Mouse (Mus musculus) hindbrain, embryonic 14.5 days (tissue): ENCODE results near the gene Mtfr1l. TPM values are rescaled to one million over a fixed set of nuclear protein-coding genes. Genes with fewer than 3 reads are reported as not detected.
"Not testable (repeated sequence)": the region's sequence is repeated elsewhere in the genome, so short reads cannot be mapped to it uniquely, and the experiment has no call there.

ENCODE experiments used
- ATAC-seq: fragments of 200-750 bp; cut with Nextera tagmentation; 2 replicates; pipeline ENCODE4 v1.8.0; 2017; ENCODE audit warnings: moderate number of reproducible peaks, mild to moderate bottlenecking, moderate TSS enrichment, moderate library complexity; ENCODE audit not compliant: low FRiP score
- DNase-seq: peaks from one replicate; pipeline ENCODE4 v3.0.0-alpha.2; 2015; ENCODE audit warnings: low spot score
- H3K27ac ChIP-seq: fragments of 300-500 bp; sonication (generic); 2 replicates; pipeline ENCODE4 v1.5.1; 2014; ENCODE audit warnings: mild to moderate bottlenecking, moderate library complexity
- H3K27me3 ChIP-seq: fragments of 300-500 bp; sonication (generic); 2 replicates; pipeline ENCODE4 v1.6.1; 2014; ENCODE audit warnings: mild to moderate bottlenecking, low read length, mixed read lengths; ENCODE audit not compliant: control insufficient read depth, insufficient read depth
- H3K36me3 ChIP-seq: fragments of 300-500 bp; sonication (generic); replicated peaks from 2 replicates; pipeline ENCODE4 v1.6.1; 2014; ENCODE audit not compliant: control insufficient read depth, insufficient read depth
- H3K4me1 ChIP-seq: fragments of 300-500 bp; sonication (generic); replicated peaks from 2 replicates; pipeline ENCODE4 v1.6.1; 2014; ENCODE audit warnings: antibody characterized with exemption, low read length, mixed read lengths; ENCODE audit not compliant: control insufficient read depth, insufficient read depth
- H3K4me2 ChIP-seq: fragments of 300-500 bp; sonication (generic); replicated peaks from 2 replicates; pipeline ENCODE4 v1.6.1; 2014; ENCODE audit warnings: mild to moderate bottlenecking, moderate library complexity
- H3K4me3 ChIP-seq: fragments of 300-500 bp; sonication (generic); replicated peaks from 2 replicates; pipeline ENCODE4 v1.5.1; 2014; ENCODE audit warnings: mild to moderate bottlenecking, low read length
- H3K9ac ChIP-seq: fragments of 300-500 bp; sonication (generic); 2 replicates; pipeline ENCODE4 v1.6.1; 2014
- H3K9me3 ChIP-seq: fragments of 300-500 bp; sonication (generic); 2 replicates; pipeline ENCODE4 v1.6.1; 2016; ENCODE audit warnings: low read length; ENCODE audit not compliant: control insufficient read depth
- WGBS: fragments of 180-500 bp; shearing (Covaris S2); extraction: QIAGEN DNeasy Blood & Tissue Kit; methylation state at CpG from one replicate; pipeline ENCODE4 v1.1.7; 2014; 5-methylcytosine and 5-hydroxymethylcytosine counted together
- polyA plus RNA-seq: library from polyadenylated mRNA; unstranded; fragments of >200 nt; fragmentation: Nextera tagmentation; extraction: Ambion mirVana; gene quantifications from 2 replicates; pipeline ENCODE4 v1.2.1, GENCODE M21; 2014

The Mtfr1l gene
- polyA plus RNA-seq, 1 experiment from 2014 or later, result 184 TPM

DNA sequence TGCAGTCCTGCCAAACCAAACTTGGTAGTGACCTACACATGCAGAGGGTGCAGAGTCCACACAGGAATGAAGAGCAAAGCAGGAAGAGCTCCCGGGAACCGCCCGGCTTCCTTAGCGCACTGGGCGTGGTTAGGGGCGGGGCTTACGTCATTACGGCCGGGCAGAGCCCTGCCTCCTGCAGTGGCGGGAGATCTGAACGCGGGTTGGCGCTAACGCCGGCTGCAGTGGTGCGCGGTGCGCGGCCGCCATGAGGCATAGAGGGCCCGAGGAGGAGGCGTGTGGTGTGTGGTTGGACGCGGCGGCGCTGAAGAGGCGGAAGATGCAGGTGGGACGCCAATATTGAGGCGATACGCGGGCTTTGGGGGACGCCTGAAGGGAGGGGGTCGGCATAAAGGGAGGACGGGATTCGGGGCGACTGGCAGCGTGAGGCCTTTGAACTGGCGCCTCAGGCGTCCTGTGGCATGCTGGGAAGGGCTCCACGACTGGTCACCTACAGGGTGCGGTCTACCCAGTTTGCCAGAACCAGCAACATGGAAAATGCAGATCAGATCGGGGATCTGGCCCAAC is 24.3 kb downstream of the Mtfr1l start, which contains the start of gene Aunip:
Gene Aunip (plus strand): TSS at position 155 of the 567 bp plus-strand sequence.
- H3K4me1 ChIP-seq, result no peaks in the 10 kb centered on the region; the same call in 1 of the 2 replicates
- ATAC-seq, result peak; percentile 95

DNA sequence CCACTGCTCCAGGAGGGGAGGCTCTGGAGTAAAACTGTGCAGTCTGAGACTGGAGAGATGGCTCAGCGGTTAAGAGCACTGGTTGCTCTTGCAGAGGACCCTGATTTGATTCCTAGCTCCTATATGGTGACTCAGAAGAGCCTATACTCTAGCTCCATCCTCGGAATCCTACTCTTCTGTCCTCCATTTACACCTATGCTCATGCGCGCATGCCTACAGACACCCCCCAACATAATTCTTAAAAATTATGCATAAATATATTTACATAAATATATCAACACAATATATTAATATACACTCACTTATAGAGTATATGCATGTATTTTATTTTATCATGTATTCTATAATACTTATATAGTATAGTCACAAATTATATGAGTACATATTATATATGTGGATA is 24.8 kb downstream of the Mtfr1l start:
- Histone ChIP-seq H3K4me1 (no peaks in the 10 kb centered on the region; the same call in 1 of the 2 replicates), H3K9me3 (no peaks in the 10 kb centered on the region), H3K4me3 (no peak overlapping the region), H3K9ac (no peak overlapping the region), H3K27me3 (no peaks in the 10 kb centered on the region), H3K36me3 (peaks cover 18% of the 10 kb centered on the region), H3K4me2 (peak overlapping the region; percentile 71), H3K27ac (no peak overlapping the region)
- ATAC-seq (peak; percentile 5; the same call in 1 of the 2 replicates), DNase-seq (no peak)
- WGBS, result 80% methylated on average over 4 of the region's 4 CpGs

More for the DNA sequence above, 24.3 kb downstream of the Mtfr1l start, which contains the start of gene Aunip:
- H3K4me3 ChIP-seq, result peak within 1 kb of the TSS; percentile 35
- no peaks in the 10 kb centered on the region for H3K9me3 ChIP-seq
- H3K4me2 ChIP-seq, result peak within 1 kb of the TSS; percentile 71
- H3K9ac ChIP-seq, result peak within 1 kb of the TSS; percentile 21; the same call in 1 of the 2 replicates
- DNase-seq, result peak; percentile 96
- H3K27me3 ChIP-seq, result no peaks in the 10 kb centered on the region
- H3K27ac ChIP-seq, result no peak within 1 kb of the TSS
- peaks cover 18% of the 10 kb centered on the region for H3K36me3 ChIP-seq
- under 1% methylated on average over 42 of the region's 42 CpGs for WGBS

DNA sequence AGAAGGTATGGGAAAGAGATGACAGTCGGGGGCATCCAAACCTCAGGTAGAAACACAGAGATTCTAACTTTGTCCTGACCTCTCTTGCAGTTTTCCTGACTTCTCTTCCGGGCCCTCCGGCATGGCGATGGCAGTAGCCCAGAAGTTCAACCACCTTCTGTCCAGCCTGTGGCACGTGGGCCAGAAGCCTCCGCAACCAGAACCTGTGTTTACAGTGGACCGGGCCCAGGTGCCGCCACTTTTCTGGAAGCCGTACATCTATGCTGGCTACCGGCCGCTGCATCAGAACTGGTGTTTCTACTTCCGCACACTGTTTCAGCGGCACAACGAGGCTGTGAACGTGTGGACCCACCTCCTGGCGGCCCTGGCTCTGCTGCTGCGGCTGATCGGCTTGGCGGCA is 28.5 kb downstream of the Mtfr1l start:
- Histone ChIP-seq H3K4me3 (no peak overlapping the region), H3K9ac (no peak overlapping the region), H3K27me3 (no peaks in the 10 kb centered on the region), H3K36me3 (peaks cover 18% of the 10 kb centered on the region), H3K4me2 (no peak overlapping the region), H3K4me1 (no peaks in the 10 kb centered on the region; the same call in 1 of the 2 replicates), H3K27ac (no peak overlapping the region), H3K9me3 (no peaks in the 10 kb centered on the region)
- WGBS, result 87% methylated on average over 19 of the region's 19 CpGs
- DNase-seq, result no peak
- ATAC-seq, result no peak

GRCm38 (mm10) chr4:134505966-134506594 is 29.1 kb downstream of the Mtfr1l start:
- Histone ChIP-seq H3K4me1 (no peaks in the 10 kb centered on the region), H3K36me3 (peaks cover 18% of the 10 kb centered on the region), H3K4me3 (no peak overlapping the region), H3K27me3 (no peaks in the 10 kb centered on the region), H3K4me2 (no peak overlapping the region), H3K9me3 (no peaks in the 10 kb centered on the region), H3K9ac (no peak overlapping the region), H3K27ac (no peak overlapping the region)
- DNase-seq (no peak), ATAC-seq (no peak)
- 86% methylated on average over 3 of the region's 4 CpGs for WGBS

GRCm38 (mm10) chr4:134505303-134505789 is 29.8 kb downstream of the Mtfr1l start:
- Histone ChIP-seq H3K27ac (no peak overlapping the region), H3K4me2 (no peak overlapping the region), H3K9me3 (no peaks in the 10 kb centered on the region), H3K9ac (no peak overlapping the region), H3K36me3 (peaks cover 18% of the 10 kb centered on the region), H3K4me1 (no peaks in the 10 kb centered on the region), H3K27me3 (no peaks in the 10 kb centered on the region), H3K4me3 (no peak overlapping the region)
- WGBS, result 89% methylated on average over 4 of the region's 4 CpGs
- DNase-seq (no peak), ATAC-seq (no peak)

- Histone ChIP-seq H3K9me3 (no peaks in the 10 kb centered on the region), H3K27ac (no peak overlapping the region), H3K4me3 (no peak overlapping the region), H3K27me3 (no peaks in the 10 kb centered on the region), H3K36me3 (peaks cover 18% of the 10 kb centered on the region), H3K9ac (no peak overlapping the region), H3K4me1 (no peaks in the 10 kb centered on the region), H3K4me2 (no peak overlapping the region)
- 77% methylated on average over 4 of the region's 4 CpGs for WGBS
- ATAC-seq, result no peak
- no peak for DNase-seq
These were observed 31.4 kb downstream of the Mtfr1l start for GRCm38 (mm10) chr4:134503686-134504357.

DNA sequence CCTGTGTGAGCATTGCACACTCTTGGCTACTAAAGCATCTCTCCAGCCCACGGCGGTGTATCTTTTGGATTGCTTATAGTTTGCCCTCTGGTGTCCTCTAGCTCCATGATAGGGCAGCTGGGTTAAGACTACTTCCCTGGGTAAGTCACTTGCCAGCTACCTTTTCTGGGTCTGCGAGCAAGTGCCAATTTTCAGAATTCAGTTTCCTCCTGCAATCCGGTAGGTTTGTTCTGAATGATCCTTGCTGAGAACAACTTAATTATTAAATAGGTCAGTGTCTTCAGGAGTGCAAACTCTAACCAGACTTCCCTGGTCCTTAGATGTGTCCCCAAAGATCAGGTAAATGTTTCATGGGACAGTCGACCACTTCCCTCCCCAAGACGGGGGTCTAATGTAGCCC is 34.1 kb downstream of the Mtfr1l start:
- H3K27ac ChIP-seq, result no peak overlapping the region
- WGBS, result 96% methylated on average over 6 of the region's 6 CpGs
- H3K9me3 ChIP-seq, result no peaks in the 10 kb centered on the region
- H3K36me3 ChIP-seq, result no peaks in the 10 kb centered on the region; the same call in 1 of the 2 replicates
- ATAC-seq (no peak), DNase-seq (no peak)
- H3K27me3 ChIP-seq, result no peaks in the 10 kb centered on the region
- H3K9ac ChIP-seq, result no peak overlapping the region
- H3K4me2 ChIP-seq, result no peak overlapping the region
- no peak overlapping the region for H3K4me3 ChIP-seq
- H3K4me1 ChIP-seq, result peaks cover 21% of the 10 kb centered on the region

GRCm38 (mm10) chr4:134498983-134499382 is 36.2 kb downstream of the Mtfr1l start:
- peak overlapping the region; percentile 96; the same call in 1 of the 2 replicates for H3K4me2 ChIP-seq
- WGBS, result 90% methylated on average over 6 of the region's 6 CpGs
- not testable (repeated sequence) for H3K4me3 ChIP-seq, H3K9ac ChIP-seq, H3K36me3 ChIP-seq, H3K9me3 ChIP-seq, H3K27me3 ChIP-seq, DNase-seq, ATAC-seq
- H3K4me1 ChIP-seq, result peaks cover 28% of the 10 kb centered on the region
- H3K27ac ChIP-seq, result peak overlapping the region; percentile 73; the same call in 1 of the 2 replicates
